Mouse (Mus musculus) hindbrain, embryonic 13.5 days (tissue): Measurements from ENCODE around the gene Stx16. TPM values are rescaled to one million over a fixed set of nuclear protein-coding genes. Genes with fewer than 3 reads are reported as not detected.
A peak's percentile ranks its signal among the peaks of the same experiment; 100 is the strongest.

ENCODE experiments used
- ATAC-seq: fragments of 200-750 bp; cut with Nextera tagmentation; 2 replicates; pipeline ENCODE4 v1.8.0; 2017; ENCODE audit warnings: moderate TSS enrichment; ENCODE audit not compliant: low FRiP score
- H3K27ac ChIP-seq: fragments of 300-500 bp; sonication (generic); 2 replicates; pipeline ENCODE4 v1.5.1; 2015; ENCODE audit warnings: inconsistent platforms, mild to moderate bottlenecking, moderate library complexity
- H3K27me3 ChIP-seq: fragments of 300-500 bp; sonication (generic); 2 replicates; pipeline ENCODE4 v1.6.1; 2015; ENCODE audit warnings: mild to moderate bottlenecking, inconsistent platforms
- H3K36me3 ChIP-seq: fragments of 300-500 bp; sonication (generic); 2 replicates; pipeline ENCODE4 v1.6.1; 2015; ENCODE audit warnings: mild to moderate bottlenecking, inconsistent platforms
- H3K4me1 ChIP-seq: fragments of 300-500 bp; sonication (generic); replicated peaks from 2 replicates; pipeline ENCODE4 v1.6.1; 2015; ENCODE audit warnings: inconsistent platforms
- H3K4me2 ChIP-seq: fragments of 300-500 bp; sonication (generic); 2 replicates; pipeline ENCODE4 v1.6.1; 2015; ENCODE audit warnings: inconsistent platforms, mild to moderate bottlenecking, moderate library complexity
- H3K4me3 ChIP-seq: fragments of 300-500 bp; sonication (generic); 2 replicates; pipeline ENCODE4 v1.5.1; 2015; ENCODE audit warnings: mild to moderate bottlenecking, inconsistent platforms
- H3K9ac ChIP-seq: fragments of 300-500 bp; sonication (generic); 2 replicates; pipeline ENCODE4 v1.6.1; 2015; ENCODE audit warnings: mild to moderate bottlenecking, inconsistent platforms
- H3K9me3 ChIP-seq: fragments of 300-500 bp; sonication (generic); 2 replicates; pipeline ENCODE4 v1.6.1; 2016; ENCODE audit warnings: inconsistent platforms
- WGBS: fragments of 180-500 bp; shearing (Covaris S2); methylation state at CpG from one replicate; pipeline ENCODE4 v1.1.7; 2015; 5-methylcytosine and 5-hydroxymethylcytosine counted together
- polyA plus RNA-seq: library from polyadenylated mRNA; unstranded; fragments of >200 nt; fragmentation: Nextera tagmentation; extraction: Ambion mirVana; gene quantifications from 2 replicates; pipeline ENCODE4 v1.2.1, GENCODE M21; 2015

The Stx16 gene
- polyA plus RNA-seq, 1 experiment from 2014 or later, result 9.6 TPM

GRCm38 (mm10) chr2:174061219-174061618, 14.9 kb upstream of the Stx16 start:
- Histone ChIP-seq H3K27ac (no peak overlapping the region), H3K9ac (no peak overlapping the region), H3K4me2 (no peak overlapping the region), H3K36me3 (no peaks in the 10 kb centered on the region), H3K27me3 (peaks cover 5% of the 10 kb centered on the region; the same call in 1 of the 2 replicates), H3K4me1 (0 out of 2 replicates have a peak, but pooled peaks cover 8% of the 10 kb centered on the region), H3K4me3 (no peak overlapping the region), H3K9me3 (no peaks in the 10 kb centered on the region)
- WGBS, result 12% methylated on average over 2 of the region's 2 CpGs
- ATAC-seq, result no peak

GRCm38 (mm10) chr2:174063074-174063473, 13.0 kb upstream of the Stx16 start:
- 83% methylated on average over 6 of the region's 6 CpGs for WGBS
- no peak overlapping the region for H3K4me3 ChIP-seq
- no peak overlapping the region for H3K4me2 ChIP-seq
- no peaks in the 10 kb centered on the region for H3K9me3 ChIP-seq
- no peaks in the 10 kb centered on the region for H3K36me3 ChIP-seq
- 0 out of 2 replicates have a peak, but pooled peaks cover 8% of the 10 kb centered on the region for H3K4me1 ChIP-seq
- no peak overlapping the region for H3K9ac ChIP-seq
- ATAC-seq, result no peak
- no peak overlapping the region for H3K27ac ChIP-seq
- peaks cover 5% of the 10 kb centered on the region; the same call in 1 of the 2 replicates for H3K27me3 ChIP-seq

GRCm38 (mm10) chr2:174063527-174064211, 12.4 kb upstream of the Stx16 start:
- ATAC-seq, result no peak
- Histone ChIP-seq H3K4me3 (no peak overlapping the region), H3K4me2 (no peak overlapping the region), H3K4me1 (0 out of 2 replicates have a peak, but pooled peaks cover 8% of the 10 kb centered on the region), H3K27ac (no peak overlapping the region), H3K36me3 (no peaks in the 10 kb centered on the region), H3K27me3 (peaks cover 4% of the 10 kb centered on the region; the same call in 1 of the 2 replicates), H3K9ac (no peak overlapping the region), H3K9me3 (no peaks in the 10 kb centered on the region)
- 65% methylated on average over 9 of the region's 9 CpGs for WGBS

GRCm38 (mm10) chr2:174067793-174068419, 8.2 kb upstream of the Stx16 start:
- ATAC-seq, result no peak
- no peak overlapping the region for H3K27ac ChIP-seq
- 74% methylated on average over 6 of the region's 6 CpGs for WGBS
- H3K36me3 ChIP-seq, result no peaks in the 10 kb centered on the region
- peaks cover 8% of the 10 kb centered on the region for H3K4me1 ChIP-seq
- no peak overlapping the region for H3K4me2 ChIP-seq
- H3K9me3 ChIP-seq, result no peaks in the 10 kb centered on the region
- H3K4me3 ChIP-seq, result no peak overlapping the region
- no peaks in the 10 kb centered on the region for H3K27me3 ChIP-seq
- H3K9ac ChIP-seq, result no peak overlapping the region

- no peak overlapping the region for H3K27ac ChIP-seq
- no peaks in the 10 kb centered on the region for H3K36me3 ChIP-seq
- H3K9me3 ChIP-seq, result no peaks in the 10 kb centered on the region
- H3K4me2 ChIP-seq, result no peak overlapping the region
- WGBS, result 67% methylated on average over 3 of the region's 3 CpGs
- H3K9ac ChIP-seq, result no peak overlapping the region
- no peak for ATAC-seq
- H3K4me1 ChIP-seq, result peaks cover 15% of the 10 kb centered on the region
- no peaks in the 10 kb centered on the region for H3K27me3 ChIP-seq
- no peak overlapping the region for H3K4me3 ChIP-seq
These were observed 6.5 kb upstream of the Stx16 start for GRCm38 (mm10) chr2:174069532-174070049.

- no peaks in the 10 kb centered on the region for H3K27me3 ChIP-seq
- no peak overlapping the region for H3K4me2 ChIP-seq
- WGBS, result 89% methylated on average over 5 of the region's 5 CpGs
- no peak overlapping the region for H3K27ac ChIP-seq
- H3K9me3 ChIP-seq, result no peaks in the 10 kb centered on the region
- H3K4me3 ChIP-seq, result no peak overlapping the region
- H3K9ac ChIP-seq, result no peak overlapping the region
- peaks cover 28% of the 10 kb centered on the region for H3K4me1 ChIP-seq
- no peaks in the 10 kb centered on the region for H3K36me3 ChIP-seq
- no peak for ATAC-seq
These were observed 4.7 kb upstream of the Stx16 start for GRCm38 (mm10) chr2:174071406-174071805.

- no peak for ATAC-seq
- WGBS, result 90% methylated on average over 5 of the region's 5 CpGs
- H3K9me3 ChIP-seq, result no peaks in the 10 kb centered on the region
- H3K36me3 ChIP-seq, result no peaks in the 10 kb centered on the region
- no peak overlapping the region for H3K4me3 ChIP-seq
- peaks cover 46% of the 10 kb centered on the region for H3K4me1 ChIP-seq
- H3K4me2 ChIP-seq, result no peak overlapping the region
- H3K27ac ChIP-seq, result no peak overlapping the region
- no peak overlapping the region for H3K9ac ChIP-seq
- no peaks in the 10 kb centered on the region for H3K27me3 ChIP-seq
These were observed 2.8 kb upstream of the Stx16 start for GRCm38 (mm10) chr2:174073156-174073790.

GRCm38 (mm10) chr2:174074621-174075020, 1.5 kb upstream of the Stx16 start:
- H3K4me1 ChIP-seq, result peaks cover 48% of the 10 kb centered on the region
- peak; percentile 11; the same call in 1 of the 2 replicates for ATAC-seq
- 2% methylated on average over 13 of the region's 13 CpGs for WGBS

GRCm38 (mm10) chr2:174075072-174075570, 987 bp upstream of the Stx16 start:
- peaks cover 48% of the 10 kb centered on the region for H3K4me1 ChIP-seq
- ATAC-seq, result no peak
- peak overlapping the region; percentile 74 for H3K9ac ChIP-seq

More at GRCm38 (mm10) chr2:174074621-174075020, 1.5 kb upstream of the Stx16 start:
- H3K27ac ChIP-seq, result peak overlapping the region; percentile 90
- H3K27me3 ChIP-seq, result no peaks in the 10 kb centered on the region
- H3K9me3 ChIP-seq, result no peaks in the 10 kb centered on the region
- peak overlapping the region; percentile 74 for H3K9ac ChIP-seq
- peak overlapping the region; percentile 74 for H3K4me3 ChIP-seq
- H3K36me3 ChIP-seq, result no peaks in the 10 kb centered on the region
- peak overlapping the region; percentile 93 for H3K4me2 ChIP-seq

GRCm38 (mm10) chr2:174076433-174076824, 321 bp downstream of the Stx16 start:
- no peaks in the 10 kb centered on the region for H3K36me3 ChIP-seq
- H3K9me3 ChIP-seq, result no peaks in the 10 kb centered on the region
- peak overlapping the region; percentile 78 for H3K9ac ChIP-seq
- peak overlapping the region; percentile 90 for H3K27ac ChIP-seq
- under 1% methylated on average over 22 of the region's 22 CpGs for WGBS
- peak overlapping the region; percentile 74 for H3K4me3 ChIP-seq
- peak; percentile 78 for ATAC-seq
- peak overlapping the region; percentile 93 for H3K4me2 ChIP-seq
- peaks cover 61% of the 10 kb centered on the region for H3K4me1 ChIP-seq
- H3K27me3 ChIP-seq, result no peaks in the 10 kb centered on the region

More at GRCm38 (mm10) chr2:174075072-174075570, 987 bp upstream of the Stx16 start:
- Histone ChIP-seq H3K9me3 (no peaks in the 10 kb centered on the region), H3K27ac (peak overlapping the region; percentile 90), H3K4me3 (peak overlapping the region; percentile 74), H3K36me3 (no peaks in the 10 kb centered on the region), H3K4me2 (peak overlapping the region; percentile 93), H3K27me3 (no peaks in the 10 kb centered on the region)
- 2% methylated on average over 22 of the region's 22 CpGs for WGBS

- Histone ChIP-seq H3K4me3 (peak overlapping the region; percentile 74), H3K4me1 (peaks cover 62% of the 10 kb centered on the region), H3K27ac (peak overlapping the region; percentile 90), H3K36me3 (no peaks in the 10 kb centered on the region), H3K9me3 (no peaks in the 10 kb centered on the region), H3K27me3 (no peaks in the 10 kb centered on the region), H3K9ac (peak overlapping the region; percentile 78), H3K4me2 (peak overlapping the region; percentile 93)
- ATAC-seq, result no peak
- WGBS, result 0% methylated on average over 19 of the region's 19 CpGs
These were observed 1.0 kb downstream of the Stx16 start for GRCm38 (mm10) chr2:174077004-174077695.
